Mouse (Mus musculus) layer of hippocampus, postnatal 14 days (tissue): ENCODE measurements around the gene Pard3b. TPM values are rescaled to one million over a fixed set of nuclear protein-coding genes. Genes with fewer than 3 reads are reported as not detected.

Source experiments
- DNase-seq, 2 experiments: peaks; one replicate each; pipeline ENCODE4 v3.0.0; 2021 to 2022; ENCODE audit warnings: low spot score in 2 of 2, mixed read lengths in 1 of 2
- total RNA-seq, 2 experiments: library from RNA; stranded (reverse); gene quantifications; 2 replicates each; pipeline ENCODE4 v1.2.3; 2021

Gene Pard3b
- total RNA-seq, 2 experiments from 2014 or later: 5.5 to 8.2 TPM

DNA sequence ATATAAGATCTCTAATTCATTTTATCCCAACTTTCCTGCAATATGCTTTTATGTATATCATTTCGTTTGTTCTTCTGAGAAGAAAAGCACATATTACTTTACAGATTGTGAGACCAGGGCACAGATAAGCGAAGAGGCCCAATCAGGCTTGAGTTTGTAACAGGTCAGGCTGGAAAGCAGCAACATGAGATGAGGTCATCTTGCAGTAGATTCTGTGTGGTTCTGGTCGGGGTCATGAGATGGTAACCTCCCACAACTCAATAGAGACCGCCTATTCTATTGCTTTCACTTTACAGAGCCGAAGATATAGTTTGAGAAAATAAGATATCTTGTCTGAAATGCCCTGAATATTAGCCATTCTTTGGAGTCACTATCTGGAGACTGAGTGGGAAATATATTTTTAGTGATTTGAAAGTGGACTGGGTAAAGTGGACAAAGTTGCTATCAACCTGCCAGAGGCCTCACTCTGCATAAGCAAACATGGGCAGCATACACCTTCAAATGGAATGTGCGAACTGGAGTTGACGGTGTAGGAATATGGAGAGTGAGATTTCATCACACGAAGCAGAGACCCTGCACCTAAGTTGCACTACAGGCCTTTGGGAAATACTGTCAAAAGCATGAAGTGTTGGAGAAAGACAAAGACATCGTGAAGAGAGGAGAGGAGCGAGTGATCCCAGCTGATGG is 987.3 kb downstream of the Pard3b start:
- no peak for DNase-seq

DNA sequence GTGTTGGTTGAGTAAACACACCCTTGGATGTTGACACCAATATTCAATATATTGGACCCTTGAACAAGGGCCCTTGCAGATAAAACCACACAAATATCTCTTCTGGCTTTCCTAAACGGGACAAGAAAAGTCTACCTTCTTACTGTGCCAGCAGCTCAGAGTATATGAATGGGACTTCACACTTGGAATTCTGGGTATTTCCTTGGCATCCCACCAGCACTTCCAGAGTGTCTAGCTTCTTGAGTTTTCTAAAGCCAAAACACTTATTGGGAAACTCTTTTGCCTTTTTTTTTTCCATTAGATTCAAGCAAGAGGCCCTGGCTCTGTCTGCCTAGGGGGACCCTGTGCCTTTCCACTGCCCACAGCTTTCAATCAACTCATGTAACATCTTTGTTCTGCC is 991.3 kb downstream of the Pard3b start:
- no peak for DNase-seq

DNA sequence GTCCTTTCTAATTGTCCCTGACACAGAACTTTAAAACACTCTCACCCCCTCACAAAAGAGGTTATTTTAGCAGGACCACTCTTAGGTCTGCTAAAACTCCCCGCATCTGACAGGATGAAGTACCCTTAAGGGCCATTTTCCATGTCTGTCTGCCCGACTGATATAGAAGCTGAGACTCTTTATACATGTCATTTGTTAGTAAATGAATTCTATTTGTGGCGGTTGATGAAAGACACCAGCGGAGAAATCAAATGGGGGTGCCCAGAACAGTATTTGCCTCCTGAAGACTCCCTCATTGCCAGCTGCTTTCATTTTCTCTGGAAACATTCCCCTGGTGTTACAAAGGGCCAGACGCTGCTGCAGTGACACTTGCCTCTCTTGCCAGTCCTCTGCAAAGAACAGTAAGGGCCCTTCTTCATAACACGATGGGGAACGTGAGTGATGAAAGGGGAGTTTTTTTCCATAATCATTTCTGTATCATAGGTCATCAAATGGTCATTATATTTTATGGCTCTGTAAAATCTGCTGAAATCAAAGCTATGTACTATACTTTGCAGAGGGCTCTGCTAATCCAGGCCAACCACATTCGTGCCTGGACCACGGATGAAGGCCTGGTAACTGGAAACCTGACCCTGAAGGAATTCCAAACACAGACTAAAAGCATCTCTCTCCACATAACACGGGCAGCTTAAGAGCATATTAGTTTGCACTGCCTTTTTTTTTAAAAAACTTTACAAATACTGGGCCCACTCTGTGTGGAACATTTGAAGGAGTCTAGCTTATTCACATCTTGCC is 993.1 kb downstream of the Pard3b start:
- no peak for DNase-seq

DNA sequence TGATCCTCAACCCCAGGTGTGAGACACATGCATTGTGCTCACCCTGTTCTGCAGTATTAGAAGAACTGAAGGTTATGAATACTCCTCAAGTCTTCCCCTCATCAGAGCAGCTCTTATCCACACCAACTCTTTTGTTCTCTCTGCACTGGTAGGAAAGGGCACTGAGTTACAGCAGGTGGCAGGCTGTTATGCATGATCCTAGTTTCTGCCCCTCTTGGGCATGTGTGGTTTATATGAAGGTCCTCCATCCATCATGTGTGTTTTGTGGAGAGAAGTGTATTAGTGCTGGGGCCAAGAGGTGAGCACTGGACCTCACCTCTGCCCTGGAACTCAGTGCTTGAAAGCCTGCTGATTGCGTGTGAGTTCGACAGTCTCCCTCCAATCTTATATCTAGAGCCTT is 994.3 kb downstream of the Pard3b start:
- DNase-seq: no peak

DNA sequence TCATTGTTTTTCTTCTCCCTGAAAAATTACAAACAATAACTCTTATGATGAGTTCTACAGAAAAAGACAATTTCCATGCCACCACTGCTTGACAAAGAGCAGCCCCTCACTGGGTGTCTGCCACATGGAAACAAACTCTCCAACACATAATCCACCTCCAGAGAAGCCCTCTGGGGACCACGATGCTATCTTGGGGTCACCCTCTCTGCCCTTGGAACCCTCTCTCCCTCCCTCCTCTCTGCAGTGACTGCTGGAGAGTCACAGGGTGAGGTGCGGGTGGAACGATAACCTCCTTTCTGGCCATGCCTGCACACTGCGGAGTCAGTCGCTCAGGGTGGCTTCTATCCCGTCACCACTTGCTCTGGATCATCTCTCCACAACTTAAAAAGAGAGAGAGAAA is 996.6 kb downstream of the Pard3b start:
- DNase-seq: no peak

DNA sequence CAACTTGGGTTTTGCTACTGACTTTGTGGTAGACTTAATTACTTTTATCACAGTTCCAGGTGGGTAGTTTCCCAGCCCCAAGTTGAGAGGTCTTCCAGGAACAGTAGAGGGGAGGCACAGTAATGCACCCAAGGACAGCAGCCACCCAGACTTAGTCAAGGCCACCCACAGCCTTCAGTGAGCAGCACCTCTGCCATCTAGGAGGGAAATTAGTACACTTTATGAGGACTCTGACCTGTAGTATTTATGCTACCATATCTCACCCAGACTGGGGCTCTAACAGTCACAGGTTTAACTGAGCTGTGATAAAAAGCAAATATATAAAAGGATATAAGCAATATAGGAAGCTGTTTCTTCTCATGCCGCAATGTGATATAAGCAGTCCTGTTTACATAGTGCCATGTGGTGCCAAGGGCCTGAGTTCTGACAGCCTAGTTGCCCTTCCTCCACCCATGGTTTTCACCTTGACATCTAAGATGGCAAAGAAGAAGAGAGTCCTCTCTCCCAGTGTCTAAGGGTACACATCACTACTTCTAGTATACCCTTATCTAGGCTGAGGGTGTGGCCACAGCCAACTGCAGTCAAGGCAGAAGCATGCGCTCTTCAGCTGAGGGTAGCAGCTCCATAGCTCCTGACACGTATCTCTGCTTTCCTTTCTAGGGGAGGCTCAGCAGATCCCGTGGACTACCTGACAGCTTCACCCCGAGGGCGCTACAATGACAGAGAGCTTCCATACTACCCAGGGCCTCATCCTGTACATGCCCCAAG is 998.5 kb downstream of the Pard3b start:
- DNase-seq: no peak

DNA sequence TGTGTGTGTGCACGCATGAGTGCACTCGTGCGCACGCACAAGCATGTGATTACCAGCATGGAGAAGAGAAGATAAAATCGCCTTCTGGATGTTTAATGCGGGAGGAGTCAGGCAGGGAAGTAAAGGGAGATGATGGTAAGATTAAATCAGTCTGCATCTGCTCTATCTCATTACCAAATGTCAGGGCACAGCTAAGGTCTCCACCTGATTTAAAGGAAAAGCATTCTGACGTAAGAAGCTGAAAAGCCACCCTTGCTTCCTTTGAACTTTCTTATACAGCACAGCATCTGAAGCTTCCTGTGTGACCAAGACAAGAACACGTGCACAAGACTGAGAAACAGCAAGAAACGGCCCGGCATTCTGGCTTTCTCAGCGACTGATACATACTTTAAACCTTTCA is 1000.4 kb downstream of the Pard3b start:
- no peak for DNase-seq

DNA sequence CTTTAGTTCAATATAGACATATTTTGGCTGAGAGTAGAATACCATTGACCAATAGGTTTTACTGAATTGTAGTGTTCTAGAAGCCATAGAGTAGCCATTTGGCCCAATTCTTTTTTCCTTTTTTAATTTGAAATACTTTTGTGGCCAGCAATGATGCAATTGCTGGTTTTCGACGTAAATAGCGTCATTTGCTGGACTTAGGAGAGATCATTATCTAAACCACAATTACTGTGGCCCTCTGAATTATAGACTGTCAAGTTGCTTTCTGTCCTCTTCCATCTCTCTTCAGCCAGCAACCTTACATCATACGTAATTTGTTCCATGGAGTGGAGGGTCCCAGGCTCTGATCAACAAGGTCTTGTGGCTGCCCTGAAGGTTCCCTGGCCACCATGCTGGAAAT is 1000.8 kb downstream of the Pard3b start:
- no peak for DNase-seq

DNA sequence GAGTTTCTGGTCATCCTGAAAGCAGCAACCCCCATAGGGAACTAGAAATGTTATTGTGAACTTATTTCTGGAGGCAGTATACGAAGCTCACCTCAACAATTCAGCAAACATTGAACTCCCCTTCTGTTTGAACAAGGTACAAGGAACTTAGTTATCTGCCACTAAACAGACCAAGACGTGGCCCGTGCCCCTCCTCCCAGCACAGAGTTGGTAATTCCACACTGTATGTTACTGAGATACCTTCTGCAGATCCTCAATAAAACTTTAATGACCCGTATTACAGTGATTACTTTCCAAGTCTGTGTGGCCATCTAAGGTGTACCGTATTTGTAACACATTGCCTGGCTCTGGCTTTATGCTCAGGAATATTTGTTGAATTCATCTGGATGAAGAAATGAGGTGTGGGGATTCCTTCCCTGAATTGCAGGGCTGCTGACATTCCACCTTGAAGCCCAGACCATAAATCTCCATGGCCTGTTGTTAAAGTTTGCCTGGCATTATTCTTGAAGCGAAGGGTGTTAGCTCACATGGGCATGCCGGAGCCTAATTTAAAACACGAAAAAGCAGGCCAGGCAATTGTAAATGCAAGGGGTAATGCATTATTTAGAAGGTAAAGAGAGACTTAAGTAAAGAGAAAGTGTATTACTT is 1006.1 kb downstream of the Pard3b start:
- DNase-seq: no peak

DNA sequence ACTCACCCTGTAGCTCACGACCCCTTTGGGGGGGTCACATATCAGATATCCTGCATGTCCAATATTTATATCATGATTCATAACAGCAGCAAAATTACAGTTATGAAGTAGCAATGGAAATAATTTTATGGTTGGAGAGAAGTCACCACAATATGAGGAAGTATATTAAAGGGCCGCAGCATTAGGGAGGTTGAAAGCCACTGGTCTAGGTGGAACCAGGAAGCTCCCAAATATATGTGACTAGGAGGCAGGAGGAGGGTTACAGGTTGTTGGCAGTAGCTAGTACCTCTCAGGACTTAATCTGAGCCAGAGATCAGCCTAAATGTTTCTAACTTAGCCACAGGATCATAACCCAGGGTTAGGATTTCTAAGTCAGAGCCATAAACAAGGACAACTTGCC is 1008.2 kb downstream of the Pard3b start:
- DNase-seq: no peak

DNA sequence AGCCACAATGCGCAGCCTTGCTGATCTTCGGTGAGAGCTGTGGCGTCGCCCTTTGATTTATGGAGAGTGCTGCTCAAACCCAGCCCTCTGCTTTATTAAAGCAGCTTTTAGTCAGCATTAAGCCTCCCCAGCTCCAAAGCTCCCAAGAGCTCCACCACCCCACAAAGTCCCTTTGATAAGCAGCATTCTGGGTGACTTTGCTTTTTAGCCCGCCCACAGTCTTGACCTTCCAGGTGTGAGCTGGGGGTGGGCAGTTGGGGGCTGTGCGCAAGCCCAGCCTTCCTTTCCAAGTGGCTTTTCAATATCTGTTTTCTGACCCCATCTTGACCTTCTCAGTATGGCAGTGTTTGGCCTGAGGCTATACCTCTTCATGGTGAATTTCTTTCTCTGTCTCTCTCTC is 1009.5 kb downstream of the Pard3b start:
- no peak for DNase-seq

DNA sequence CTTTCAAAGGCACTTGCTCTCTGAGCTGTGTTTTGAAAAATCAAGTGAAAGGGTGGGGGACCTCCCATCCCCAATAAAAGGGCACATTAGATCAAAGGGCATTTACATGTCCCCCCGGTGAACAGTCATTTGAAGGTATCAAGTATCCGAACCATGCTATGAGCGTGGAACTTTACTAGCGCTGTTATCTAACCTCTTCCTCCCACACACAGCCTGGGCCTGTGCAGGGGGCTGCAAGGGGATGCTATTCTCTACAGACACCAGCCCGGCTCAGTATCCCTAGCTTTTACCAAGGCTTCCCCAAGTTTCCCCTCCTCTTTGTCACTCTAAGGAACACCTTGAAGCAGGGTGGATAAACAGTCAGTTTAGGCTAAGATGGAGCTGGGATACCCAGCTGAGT is 1010.0 kb downstream of the Pard3b start:
- no peak for DNase-seq

DNA sequence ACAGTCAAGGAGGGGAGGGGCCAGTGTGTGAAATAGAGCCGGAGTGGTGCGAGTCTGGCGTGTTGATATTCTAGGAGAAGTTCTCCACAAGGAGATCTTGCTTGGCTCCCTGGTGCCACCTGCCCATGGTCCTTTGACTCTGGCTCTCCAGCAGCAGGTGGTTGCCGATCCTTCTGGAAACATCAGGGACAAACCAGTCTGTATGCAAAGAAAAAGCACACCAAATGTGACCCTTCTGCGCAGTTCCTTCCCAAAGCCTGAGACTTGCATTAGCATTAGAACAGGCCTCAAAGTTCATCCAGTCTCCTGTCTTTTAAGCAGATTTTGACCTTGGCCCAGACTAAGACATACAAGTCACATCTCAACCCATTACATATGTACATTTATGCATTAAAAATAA is 1011.9 kb downstream of the Pard3b start:
- DNase-seq: no peak

DNA sequence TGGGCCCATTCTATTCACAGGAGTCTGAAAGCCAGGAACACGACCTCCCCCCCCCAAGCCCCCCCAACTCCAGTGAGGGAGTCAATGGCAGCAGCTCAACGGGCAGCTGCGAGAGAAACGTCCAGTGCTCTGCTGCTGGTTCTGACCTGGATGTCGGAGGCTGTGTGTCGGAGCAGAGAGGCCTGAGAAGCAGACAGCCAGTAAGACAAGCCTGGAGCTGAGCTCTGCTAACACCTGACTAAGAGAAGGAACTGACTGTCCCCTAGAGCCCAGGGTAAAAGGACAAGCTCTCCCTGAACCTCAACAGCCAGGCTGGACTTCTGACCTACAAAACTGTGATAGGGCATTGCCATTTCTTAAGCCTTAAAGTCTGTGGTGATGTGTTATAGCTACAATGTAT is 1015.8 kb downstream of the Pard3b start:
- no peak for DNase-seq

DNA sequence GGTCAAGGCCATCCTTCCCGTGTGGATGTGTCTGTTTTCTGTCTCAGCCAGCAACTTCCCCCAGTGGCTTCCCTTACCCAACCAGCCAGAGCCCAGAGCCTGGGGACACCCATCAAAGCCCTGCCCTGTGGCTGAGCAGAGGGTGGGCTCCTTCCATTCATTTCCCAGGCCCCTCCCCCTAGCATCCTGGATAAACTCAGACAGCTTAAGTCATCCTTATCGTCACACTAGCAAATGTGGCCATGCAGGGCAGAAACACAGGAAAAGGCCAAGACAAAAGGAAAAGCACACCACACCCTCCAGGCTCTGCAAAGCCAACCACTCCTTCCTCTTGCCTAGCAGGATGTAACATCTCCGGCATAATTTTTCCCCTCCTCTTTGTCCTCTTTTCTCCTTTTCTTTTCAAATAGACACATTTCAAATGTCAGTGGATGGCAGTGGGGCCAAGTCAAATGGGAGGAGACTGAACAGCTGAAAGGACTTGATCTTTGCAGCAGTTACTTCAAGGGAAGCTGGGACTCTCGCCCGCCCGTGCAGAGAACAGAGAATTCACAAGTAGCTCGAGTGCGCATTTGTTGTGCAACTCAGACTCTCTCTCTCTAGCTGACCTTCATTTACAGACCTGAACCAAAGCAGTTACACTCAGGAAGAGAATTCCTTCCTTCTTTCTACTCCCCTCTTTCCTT is 1026.5 kb downstream of the Pard3b start:
- no peak for DNase-seq

DNA sequence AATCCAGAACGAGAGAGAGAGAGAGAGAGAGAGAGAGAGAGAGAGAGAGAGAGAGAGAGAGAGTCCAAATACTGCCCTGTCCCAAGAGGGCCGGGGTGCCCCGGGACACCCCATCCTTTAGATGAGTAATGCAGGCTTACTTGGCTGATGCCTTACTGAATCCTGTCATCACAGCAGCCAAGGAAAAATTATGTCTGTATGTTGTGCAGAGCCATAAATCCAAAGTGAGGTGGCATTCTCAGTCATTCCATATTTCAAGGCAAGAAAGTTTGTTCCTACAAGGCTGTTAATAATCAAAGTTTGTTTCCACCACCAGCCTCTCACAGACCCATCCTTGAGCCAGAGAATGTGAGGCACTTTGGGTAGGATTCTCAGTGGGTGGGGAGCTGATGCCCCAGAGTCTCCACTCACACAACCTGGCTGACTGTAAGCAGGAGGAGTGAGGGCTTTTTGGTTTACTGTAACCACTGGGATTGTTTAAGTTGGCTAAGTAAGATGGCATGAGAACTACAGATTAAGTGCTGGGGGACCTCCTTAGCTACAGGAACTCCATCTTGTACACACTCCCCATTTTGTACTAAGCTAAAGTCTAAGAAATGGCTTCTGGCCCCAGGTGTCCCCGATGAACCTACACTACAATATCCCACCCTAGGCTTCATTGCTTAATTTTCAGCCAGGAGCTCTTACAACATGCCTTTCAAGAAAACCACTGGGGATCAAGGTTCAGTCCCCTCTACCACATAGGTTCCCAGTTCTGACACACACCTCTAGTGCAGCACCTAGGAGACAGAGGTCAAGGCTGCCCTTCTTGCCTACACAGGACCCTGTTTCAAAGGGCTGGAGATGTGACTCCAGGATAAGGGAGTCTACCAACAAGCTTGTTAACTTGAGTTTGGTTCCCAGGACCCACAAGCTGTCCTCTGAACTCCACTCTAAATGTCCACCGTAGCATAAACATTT is 1027.4 kb downstream of the Pard3b start:
- DNase-seq: no peak

DNA sequence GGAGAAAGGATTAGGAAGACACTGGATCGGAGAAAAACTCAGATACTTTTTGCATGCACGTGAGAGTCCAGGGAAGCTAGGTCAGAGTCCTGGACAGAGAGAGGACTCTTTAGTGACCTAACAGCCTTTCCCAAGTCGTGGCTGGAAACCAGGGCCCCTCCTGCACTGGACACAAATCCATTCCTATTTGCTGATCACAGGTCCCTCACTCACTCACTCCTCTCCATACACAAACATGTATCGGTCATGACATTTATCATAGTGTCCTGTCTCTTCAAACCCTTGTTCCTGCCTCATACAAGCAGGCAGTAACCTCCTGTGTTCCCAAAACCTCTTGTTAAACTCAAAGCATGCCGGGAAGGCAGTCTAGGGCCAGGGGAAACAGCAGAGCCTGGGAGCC is 1028.2 kb downstream of the Pard3b start:
- DNase-seq: no peak

DNA sequence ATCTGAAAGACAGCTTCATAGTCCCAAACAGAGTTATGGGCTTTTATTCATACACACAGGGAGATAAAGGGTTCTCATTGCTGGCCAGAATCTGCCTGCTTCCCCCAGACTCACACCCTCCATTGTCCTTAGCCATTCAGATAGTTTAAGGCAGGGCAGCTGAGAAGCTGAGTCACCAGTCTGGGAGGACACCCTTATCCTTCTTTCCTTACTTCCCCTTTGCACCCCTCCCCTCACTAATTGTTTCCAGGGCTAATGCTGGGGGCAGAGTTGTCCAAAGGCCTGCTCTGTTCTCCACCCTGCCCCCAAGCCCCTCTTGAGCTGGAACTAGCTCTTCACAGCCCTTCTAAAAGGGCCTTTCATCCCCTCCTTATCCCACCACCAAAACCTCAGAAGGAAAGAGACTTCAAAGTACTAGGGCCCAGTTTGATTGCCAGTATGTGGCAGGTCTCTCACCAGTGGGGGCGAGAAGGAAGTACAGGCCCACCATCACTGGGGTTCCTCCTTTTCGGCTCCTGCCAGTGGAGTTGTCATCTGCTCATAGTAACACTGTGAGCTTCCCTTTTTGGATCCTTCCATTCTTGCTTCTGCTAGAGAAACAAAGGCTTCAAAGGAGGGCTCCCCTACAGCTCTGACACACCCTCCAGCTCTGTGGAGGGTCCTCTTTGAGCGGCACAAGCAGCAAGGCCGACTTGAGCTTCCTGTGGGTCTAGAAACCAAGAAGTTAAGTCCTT is 1040.2 kb downstream of the Pard3b start:
- DNase-seq: no peak

DNA sequence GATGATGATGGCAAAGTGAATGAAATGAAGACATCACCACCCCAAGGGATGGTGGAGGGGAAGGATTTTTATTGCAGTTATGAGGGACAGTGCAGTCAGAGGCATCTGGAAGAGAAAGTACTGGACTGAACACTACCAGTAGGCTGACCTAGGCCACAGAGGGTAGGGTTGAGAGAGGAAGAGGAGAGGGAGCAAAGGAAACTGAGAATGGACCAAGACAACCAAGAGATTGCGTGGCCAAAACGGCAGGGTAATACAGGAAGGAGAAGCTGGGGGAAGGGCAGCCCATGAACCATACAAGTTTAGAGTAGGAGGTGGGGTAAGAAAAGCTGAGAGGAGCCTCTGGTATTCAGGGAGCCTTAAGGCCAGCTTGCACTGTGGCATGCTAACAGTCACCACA is 1040.8 kb downstream of the Pard3b start:
- DNase-seq: no peak
